Mouse (Mus musculus): ENCODE measurements around the gene Gm5930. TPM values are rescaled to one million over a fixed set of nuclear protein-coding genes. Genes with fewer than 3 reads are reported as not detected.
"Not testable (repeated sequence)": the region's sequence is repeated elsewhere in the genome, so short reads cannot be mapped to it uniquely, and the experiment has no call there.

Gene Gm5930
- total RNA-seq (2022), result not detected

- DNase-seq (ENCODE audit: low spot score in 2 of 2), result not testable (repeated sequence)
Measured at GRCm38 (mm10) chr14:44338484-44338883, at the start of gene Gm5930. Gene Gm5930 (minus strand): TSS chr14:44338584.

- not testable (repeated sequence) for DNase-seq (ENCODE audit: low spot score in 2 of 2)
Measured at GRCm38 (mm10) chr14:44384233-44384632, 45.8 kb upstream of the Gm5930 start.

GRCm38 (mm10) chr14:44365057-44365456 lies 26.7 kb upstream of the Gm5930 start, which contains the start of gene Gm8229:
Gene Gm8229 (plus strand): TSS chr14:44365357.
- DNase-seq (ENCODE audit: low spot score in 2 of 2), result not testable (repeated sequence)

DNA sequence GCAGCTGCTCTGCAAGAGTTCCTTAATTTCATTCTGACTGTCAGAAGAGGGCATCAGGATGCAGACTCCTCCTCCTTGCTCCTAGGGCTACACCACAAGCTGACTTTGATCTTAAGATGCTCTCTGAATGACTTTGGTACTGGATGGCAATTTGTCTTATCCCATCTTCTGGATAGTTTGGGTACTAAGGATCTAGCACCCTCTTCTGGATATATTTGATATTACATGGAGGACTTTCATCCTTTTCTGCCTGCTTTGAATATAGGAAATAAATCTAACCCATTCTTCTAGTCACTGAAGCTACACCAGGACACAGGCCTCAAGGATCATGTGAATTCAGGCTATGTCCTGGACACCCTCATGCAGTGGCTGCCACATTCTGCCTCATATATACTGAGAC lies 23.9 kb upstream of the Gm5930 start:
- not testable (repeated sequence) for DNase-seq (ENCODE audit: low spot score in 2 of 2)

DNA sequence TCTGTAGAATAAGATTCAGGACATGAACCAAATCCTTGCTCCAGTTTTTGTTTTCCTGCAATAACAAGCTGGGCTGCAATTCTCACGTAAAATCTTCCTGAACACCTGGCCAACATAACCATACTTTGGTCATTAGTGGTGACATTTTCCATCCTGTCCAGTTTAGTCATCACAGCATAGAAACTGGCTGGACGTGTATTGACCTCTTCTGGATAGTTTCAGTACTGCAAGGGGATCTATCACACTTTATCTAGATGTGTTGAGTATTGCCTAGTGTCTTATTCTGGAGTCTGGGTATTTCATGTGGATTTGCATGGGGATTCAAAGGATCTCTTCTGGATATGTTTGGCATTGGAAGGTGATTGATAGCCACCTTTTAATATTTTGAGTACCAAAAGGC lies 23.0 kb upstream of the Gm5930 start:
- not testable (repeated sequence) for DNase-seq (ENCODE audit: low spot score in 2 of 2)

DNA sequence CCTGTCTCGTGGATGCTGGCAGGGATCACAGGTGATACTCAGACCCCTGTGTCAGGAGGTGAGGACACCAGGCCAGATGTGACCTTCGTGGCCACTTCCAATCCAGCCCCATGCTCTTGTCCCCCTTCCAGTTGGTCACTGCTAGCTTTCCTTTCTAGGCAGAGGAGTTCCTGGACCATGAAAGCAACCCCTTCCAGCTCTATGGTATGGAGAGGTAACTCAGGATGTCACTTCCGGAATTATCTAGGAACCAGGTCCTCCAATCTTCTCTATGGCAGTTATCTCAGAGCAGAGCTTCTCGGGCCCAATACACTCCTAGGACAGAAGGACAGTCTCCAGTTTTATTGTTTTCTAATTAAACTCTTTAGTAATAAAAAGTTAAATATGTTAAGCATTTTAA lies 26.3 kb downstream of the Gm5930 start:
- not testable (repeated sequence) for DNase-seq (ENCODE audit: low spot score in 2 of 2)

- DNase-seq (ENCODE audit: low spot score in 2 of 2), result not testable (repeated sequence)
Measured at GRCm38 (mm10) chr14:44285280-44285679, 53.1 kb downstream of the Gm5930 start, which contains the start of gene Gm8220. Gene Gm8220 (plus strand): TSS chr14:44285580.

Other genes with a start within 250 kb of the Gm5930 start
- not detected for gene Ear2, start 235.9 kb downstream of the Gm5930 start, total RNA-seq (2022)
- gene Gm3327, start 214.7 kb downstream of the Gm5930 start, total RNA-seq (2022), result not detected
- gene Gm8212, start 140.9 kb downstream of the Gm5930 start, total RNA-seq (2022), result not detected
- under 1 TPM in 3 of 4 experiments, not detected in 1; 0.39 to 0.87 (median 0.70) TPM for gene 4930503E14Rik, start 125.3 kb downstream of the Gm5930 start, total RNA-seq (2022)
- not detected for gene Gm8220, start 53.0 kb downstream of the Gm5930 start, total RNA-seq (2022)
- not detected for gene Gm8229, start 26.8 kb upstream of the Gm5930 start, total RNA-seq (2022)
- gene Gm3371, start 72.1 kb upstream of the Gm5930 start, total RNA-seq (2022), result not detected
- not detected for gene Gm8232, start 95.1 kb upstream of the Gm5930 start, total RNA-seq (2022)
- not detected for gene BC061237, start 153.9 kb upstream of the Gm5930 start, total RNA-seq (2022)
- gene Gm17093, start 179.7 kb upstream of the Gm5930 start, total RNA-seq (2022), result not detected
- gene Gm8247, start 244.6 kb upstream of the Gm5930 start, total RNA-seq (2022), result not detected

All from left cerebral cortex, adult 8-10 months (tissue).